Mouse (Mus musculus) left cerebral cortex, adult 8-10 months (tissue): ENCODE measurements around the gene Pbld1. TPM values are rescaled to one million over a fixed set of nuclear protein-coding genes. Genes with fewer than 3 reads are reported as not detected.
A peak's percentile ranks its signal among the peaks of the same experiment; 100 is the strongest.

Experiments
- DNase-seq, 2 experiments: peaks; one replicate each; pipeline ENCODE4 v3.0.0; 2022; ENCODE audit warnings: low spot score in 2 of 2
- total RNA-seq, 4 experiments: library from RNA; stranded (reverse); gene quantifications; 2 replicates each; pipeline ENCODE4 v1.2.4; 2022

Gene Pbld1
- total RNA-seq, 4 experiments from 2014 or later, result 0.14 to 0.91 (median 0.30) TPM; not detected in 1

GRCm38 (mm10) chr10:63092616-63093550 lies 32.9 kb downstream of the Pbld1 start:
- DNase-seq, result no peak

GRCm38 (mm10) chr10:63096757-63097156 lies 36.8 kb downstream of the Pbld1 start:
- no peak for DNase-seq

GRCm38 (mm10) chr10:63098191-63098590 lies 38.2 kb downstream of the Pbld1 start:
- no peak for DNase-seq

- DNase-seq, result peak in 1 of 2 experiments; percentile 75
Observed at GRCm38 (mm10) chr10:63099521-63099920, 39.6 kb downstream of the Pbld1 start, which contains the start of gene Atoh7. Gene Atoh7 (plus strand): TSS chr10:63099651.

GRCm38 (mm10) chr10:63099941-63100562 lies 40.1 kb downstream of the Pbld1 start:
- peak; percentile 64 for DNase-seq

GRCm38 (mm10) chr10:63100657-63101056 lies 40.7 kb downstream of the Pbld1 start:
- no peak for DNase-seq

GRCm38 (mm10) chr10:63113027-63113604 lies 53.2 kb downstream of the Pbld1 start:
- no peak for DNase-seq

GRCm38 (mm10) chr10:63113716-63114360 lies 53.9 kb downstream of the Pbld1 start:
- no peak for DNase-seq

GRCm38 (mm10) chr10:63115881-63116280 lies 55.9 kb downstream of the Pbld1 start:
- DNase-seq, result no peak

GRCm38 (mm10) chr10:63116376-63116775 lies 56.4 kb downstream of the Pbld1 start:
- DNase-seq, result no peak

- DNase-seq, result no peak
Observed at GRCm38 (mm10) chr10:63117583-63117982, 57.6 kb downstream of the Pbld1 start.

- no peak for DNase-seq
Observed at GRCm38 (mm10) chr10:63119916-63120315, 60.0 kb downstream of the Pbld1 start.

GRCm38 (mm10) chr10:63121961-63122360 lies 62.0 kb downstream of the Pbld1 start:
- no peak for DNase-seq

- no peak for DNase-seq
Observed at GRCm38 (mm10) chr10:63122516-63122915, 62.6 kb downstream of the Pbld1 start.

GRCm38 (mm10) chr10:63123141-63123540 lies 63.2 kb downstream of the Pbld1 start:
- no peak for DNase-seq

GRCm38 (mm10) chr10:63124016-63124415 lies 64.1 kb downstream of the Pbld1 start:
- DNase-seq, result no peak

GRCm38 (mm10) chr10:63125343-63125742 lies 65.4 kb downstream of the Pbld1 start:
- no peak for DNase-seq

- DNase-seq, result no peak
Observed at GRCm38 (mm10) chr10:63126116-63126515, 66.2 kb downstream of the Pbld1 start.

GRCm38 (mm10) chr10:63127156-63127555 lies 67.2 kb downstream of the Pbld1 start:
- DNase-seq, result no peak
